Mouse (Mus musculus): Measurements from ENCODE around the gene Spi1.
"Not testable (repeated sequence)": the region's sequence is repeated elsewhere in the genome, so short reads cannot be mapped to it uniquely, and the experiment has no call there.

Gene Spi1

DNA sequence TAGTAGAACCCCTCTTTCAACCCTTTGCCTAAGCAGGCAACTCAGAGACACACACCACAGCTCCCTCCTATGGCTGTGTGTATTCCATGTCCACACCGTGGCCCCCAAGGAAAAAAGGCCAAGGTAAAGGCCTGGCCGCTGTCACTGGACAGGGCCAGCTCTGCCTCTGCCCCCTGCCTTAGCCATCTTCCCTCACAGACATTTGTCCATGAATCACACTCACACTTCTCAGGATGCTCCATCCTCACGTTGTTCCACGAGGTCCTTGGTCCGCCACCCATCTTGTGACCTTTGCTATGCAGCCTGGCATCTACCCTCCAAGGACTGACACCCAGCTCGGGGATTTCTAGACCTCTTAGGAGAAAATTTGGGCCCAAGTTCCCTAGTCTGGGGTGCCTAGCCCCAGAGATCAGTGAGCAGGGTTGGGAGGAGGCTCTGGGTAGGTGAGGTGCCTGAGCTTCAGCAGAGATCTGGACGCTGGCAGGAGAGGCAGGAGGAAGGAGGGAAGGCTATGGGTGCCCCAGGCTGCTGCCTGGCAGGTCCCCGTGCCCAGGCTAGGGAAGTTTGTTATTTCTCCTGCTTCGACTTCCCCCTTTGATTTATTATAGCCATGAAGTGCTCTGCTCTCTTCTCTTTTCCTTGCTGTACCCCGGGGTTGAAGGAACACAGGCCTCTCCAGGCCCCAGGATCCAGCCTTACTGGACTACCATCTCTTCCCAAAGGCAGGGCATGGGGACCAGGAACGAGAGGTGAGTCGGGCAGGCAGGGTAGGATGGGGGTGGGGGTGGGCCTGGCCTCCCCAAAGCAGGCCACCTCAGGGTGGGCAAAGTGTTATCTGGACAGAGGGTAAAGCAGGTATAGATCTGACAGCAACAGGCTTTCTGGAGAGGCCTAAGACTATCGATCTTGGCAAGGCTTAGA lies at the start of gene Spi1:
Gene Spi1, plus strand, starts transcription at position 616 of the 921 bp plus-strand sequence.
- no peak for DNase-seq (ENCODE audit: low read depth, low spot score)

- DNase-seq (ENCODE audit: low read depth, low spot score), result no peak
Measured at GRCm38 (mm10) chr2:91033000-91033399, 49.2 kb upstream of the Spi1 start.

DNA sequence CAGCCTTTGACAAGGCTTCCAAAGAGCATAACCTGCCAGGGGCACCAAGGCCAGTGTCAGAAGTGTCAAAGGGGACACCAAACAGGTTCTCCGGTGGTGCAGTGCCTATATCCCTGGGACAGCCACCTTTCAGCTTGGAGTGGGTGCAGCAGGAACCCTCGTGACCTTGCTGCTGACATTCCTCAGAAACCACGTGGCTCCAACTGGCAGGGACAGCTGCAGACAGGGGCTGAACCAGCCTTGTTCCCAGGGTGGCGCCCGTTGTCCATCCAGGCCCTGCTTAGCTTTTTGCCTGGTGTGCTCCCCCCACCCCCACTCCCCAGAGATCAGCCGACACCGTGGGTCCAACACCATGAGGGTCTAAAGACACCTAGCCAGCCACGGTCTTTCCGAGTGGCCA lies 46.8 kb upstream of the Spi1 start, which contains the start of gene Rapsn:
Gene Rapsn, plus strand, starts transcription at position 236 of the 400 bp plus-strand sequence.
- DNase-seq (ENCODE audit: low read depth, low spot score), result no peak

DNA sequence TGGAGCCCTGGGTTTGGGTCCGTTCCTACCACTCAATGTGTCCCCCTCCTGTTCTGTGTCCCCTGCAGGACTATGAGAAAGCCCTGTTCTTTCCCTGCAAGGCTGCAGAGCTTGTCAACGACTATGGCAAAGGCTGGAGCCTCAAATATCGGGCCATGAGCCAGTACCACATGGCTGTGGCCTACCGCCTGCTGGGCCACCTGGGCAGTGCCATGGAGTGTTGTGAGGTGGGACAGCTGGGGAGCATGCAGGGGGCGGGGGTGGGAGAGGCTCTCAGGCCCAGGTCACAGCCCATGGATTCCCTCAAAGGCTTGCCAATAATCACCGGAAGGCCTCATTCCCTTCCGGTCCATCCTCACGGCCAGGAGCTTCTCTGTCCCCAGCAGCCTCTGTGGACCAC lies 40.4 kb upstream of the Spi1 start:
- no peak for DNase-seq (ENCODE audit: low read depth, low spot score)

DNA sequence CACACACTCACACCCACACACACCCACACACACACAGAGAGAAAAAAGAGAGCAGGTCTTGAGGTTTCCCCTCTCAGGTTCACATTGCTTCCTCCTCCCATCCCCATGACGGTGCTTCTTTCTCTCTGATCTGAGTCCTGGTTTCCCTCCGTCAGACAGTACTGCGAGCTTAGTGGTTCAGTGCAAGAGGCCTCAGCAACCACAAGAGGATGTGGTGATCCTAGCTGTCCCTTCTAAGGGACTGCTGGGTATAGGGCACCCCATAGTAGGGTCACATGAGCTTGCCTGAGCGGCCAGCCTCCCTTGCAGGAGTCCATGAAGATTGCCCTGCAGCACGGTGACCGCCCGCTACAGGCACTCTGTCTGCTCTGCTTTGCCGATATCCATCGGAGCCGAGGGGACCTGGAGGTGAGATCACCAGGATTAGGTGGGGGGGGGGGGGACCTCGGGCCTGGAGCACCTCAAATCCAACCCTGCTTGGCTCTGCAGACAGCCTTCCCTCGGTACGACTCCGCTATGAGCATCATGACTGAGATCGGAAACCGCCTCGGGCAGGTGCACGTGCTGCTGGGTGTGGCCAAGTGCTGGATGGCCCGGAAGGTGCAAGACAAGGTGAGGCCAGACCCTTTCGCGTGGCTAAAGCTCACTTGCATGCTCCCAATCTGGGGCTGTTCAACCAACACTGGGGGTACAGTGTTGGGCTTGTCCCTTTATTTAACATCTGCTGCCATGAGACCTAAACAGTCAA lies 39.4 kb upstream of the Spi1 start:
- DNase-seq (ENCODE audit: low read depth, low spot score), result no peak

GRCm38 (mm10) chr2:91044727-91045126 lies 37.5 kb upstream of the Spi1 start:
- DNase-seq (ENCODE audit: low read depth, low spot score), result no peak

- DNase-seq (ENCODE audit: low read depth, low spot score), result not testable (repeated sequence)
Measured at GRCm38 (mm10) chr2:91045805-91046204, 36.4 kb upstream of the Spi1 start.

DNA sequence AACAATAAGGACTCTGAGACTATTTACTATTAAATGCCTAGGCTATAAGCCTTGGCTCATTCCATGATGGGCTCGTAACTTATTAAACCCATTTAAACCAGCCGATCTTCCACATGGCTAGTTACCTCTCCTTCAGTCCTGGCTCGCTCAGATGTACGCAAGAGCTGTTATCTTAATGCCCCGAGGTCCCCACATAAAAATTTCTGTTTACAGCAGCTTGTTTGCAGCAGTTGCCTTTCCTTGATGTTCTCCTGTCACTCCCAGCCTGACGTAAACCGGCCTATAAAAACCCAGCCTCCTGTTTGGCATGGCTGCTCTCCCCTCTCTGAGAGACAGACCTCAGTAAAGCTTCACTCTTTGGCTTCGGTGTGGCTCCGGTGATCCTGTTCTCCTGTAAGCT lies 34.8 kb upstream of the Spi1 start:
- no peak for DNase-seq (ENCODE audit: low read depth, low spot score)

DNA sequence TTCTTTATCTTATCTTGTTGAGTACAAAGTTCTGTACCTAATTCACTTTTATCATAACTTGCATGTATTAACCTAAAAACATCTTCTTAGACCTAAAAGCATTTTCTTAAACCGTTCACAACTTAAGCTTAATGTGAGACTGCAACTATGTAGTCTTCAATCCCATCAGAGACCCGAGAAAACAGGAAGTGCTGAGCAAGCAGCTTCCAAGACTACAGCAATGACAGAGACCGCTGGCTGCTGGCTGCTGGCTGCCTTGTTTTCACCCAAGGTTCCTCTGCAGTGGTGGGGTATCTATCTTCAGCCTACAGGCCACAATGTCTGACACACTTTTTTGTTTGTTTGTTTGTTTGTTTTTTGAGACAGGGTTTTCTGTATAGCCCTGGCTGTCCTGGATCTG lies 30.3 kb upstream of the Spi1 start:
- DNase-seq (ENCODE audit: low read depth, low spot score), result no peak

- no peak for DNase-seq (ENCODE audit: low read depth, low spot score)
Measured at GRCm38 (mm10) chr2:91052752-91053151, 29.4 kb upstream of the Spi1 start.

- no peak for DNase-seq (ENCODE audit: low read depth, low spot score)
Measured at GRCm38 (mm10) chr2:91053181-91053933, 28.8 kb upstream of the Spi1 start.

DNA sequence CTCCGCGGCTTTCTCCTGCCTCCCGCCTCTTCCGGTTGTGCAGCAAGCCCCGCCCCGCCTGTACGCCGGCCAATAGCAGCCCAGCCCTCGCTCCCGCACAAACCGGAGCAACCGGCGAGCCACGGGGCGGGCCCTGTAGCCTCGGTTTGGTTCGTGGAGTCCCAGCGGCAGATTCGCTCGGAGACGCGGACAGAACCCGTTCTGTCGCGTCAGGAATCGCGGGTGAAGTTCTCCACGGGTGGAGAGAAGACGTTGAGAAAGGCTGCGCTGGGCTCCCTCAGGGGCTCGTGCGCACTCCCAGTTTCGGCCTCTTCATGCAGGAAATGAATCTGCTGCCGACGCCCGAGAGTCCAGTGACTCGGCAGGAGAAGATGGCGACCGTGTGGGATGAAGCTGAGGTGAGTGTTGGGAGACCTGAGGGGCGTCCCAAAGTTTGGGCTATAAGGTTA lies 28.2 kb upstream of the Spi1 start, which contains the start of gene Psmc3:
Gene Psmc3, plus strand, starts transcription at position 76 of the 449 bp plus-strand sequence.
- DNase-seq (ENCODE audit: low read depth, low spot score), result peak; percentile 97

GRCm38 (mm10) chr2:91058435-91058834 lies 23.8 kb upstream of the Spi1 start:
- DNase-seq (ENCODE audit: low read depth, low spot score), result no peak

DNA sequence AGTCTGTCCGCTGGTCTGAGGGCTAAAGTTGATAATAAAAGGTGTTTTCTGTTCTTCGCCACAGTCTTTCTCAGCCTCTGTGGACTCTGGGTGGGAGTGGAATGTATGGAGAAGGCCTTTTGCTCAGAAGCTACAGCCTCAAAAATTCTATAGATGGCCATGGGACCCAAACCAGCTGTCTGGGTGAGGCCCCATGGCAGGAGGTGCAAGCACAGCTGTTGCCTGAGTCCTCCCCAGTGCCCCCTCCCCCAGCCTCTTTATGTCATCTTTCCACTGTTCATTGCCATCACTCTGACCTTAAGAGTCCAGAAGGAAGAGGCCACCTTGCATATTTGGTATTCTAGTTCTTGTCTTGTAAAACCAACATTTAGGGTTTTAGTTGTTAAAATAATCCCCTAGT lies 22.8 kb upstream of the Spi1 start:
- no peak for DNase-seq (ENCODE audit: low read depth, low spot score)

DNA sequence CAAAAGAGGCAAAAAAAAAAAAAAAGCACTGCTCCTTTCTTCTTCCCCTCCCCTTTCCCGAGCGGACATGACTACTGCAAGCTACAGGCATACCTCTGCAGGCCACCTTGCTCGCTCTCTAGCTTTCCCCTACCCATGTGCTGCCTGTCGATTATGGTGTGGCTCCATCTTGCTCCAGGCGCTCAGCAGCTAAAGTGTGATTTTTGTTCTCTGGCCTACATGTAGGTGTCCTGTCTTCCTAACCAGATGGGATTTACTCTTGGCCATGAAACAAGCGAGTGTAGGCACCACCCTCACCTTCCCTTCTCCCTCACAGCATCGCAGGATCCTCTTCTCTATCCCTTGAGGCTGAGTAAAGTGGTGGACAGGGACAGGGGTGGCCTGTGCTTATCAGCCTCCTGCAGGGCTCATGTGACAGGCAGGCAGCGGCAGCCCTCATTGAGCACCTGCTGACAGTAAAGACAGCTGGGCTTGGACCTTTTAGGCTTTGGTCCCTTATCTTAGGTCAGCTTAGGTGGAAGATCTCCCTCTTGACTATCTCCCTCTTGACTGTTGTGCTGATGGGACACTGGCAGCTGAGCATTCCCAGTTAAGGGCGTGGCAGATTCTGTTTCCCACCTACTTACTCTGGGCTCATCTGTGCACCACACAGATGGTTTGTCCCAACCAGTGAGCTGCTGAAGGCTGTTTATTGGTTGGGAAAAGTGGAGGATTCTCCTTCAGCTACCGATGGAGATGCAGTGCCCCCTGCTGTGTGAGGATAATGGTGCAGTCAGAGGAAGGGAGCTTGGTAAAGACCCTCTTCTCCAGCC lies 21.4 kb upstream of the Spi1 start:
- peak; percentile 90 for DNase-seq (ENCODE audit: low read depth, low spot score)

DNA sequence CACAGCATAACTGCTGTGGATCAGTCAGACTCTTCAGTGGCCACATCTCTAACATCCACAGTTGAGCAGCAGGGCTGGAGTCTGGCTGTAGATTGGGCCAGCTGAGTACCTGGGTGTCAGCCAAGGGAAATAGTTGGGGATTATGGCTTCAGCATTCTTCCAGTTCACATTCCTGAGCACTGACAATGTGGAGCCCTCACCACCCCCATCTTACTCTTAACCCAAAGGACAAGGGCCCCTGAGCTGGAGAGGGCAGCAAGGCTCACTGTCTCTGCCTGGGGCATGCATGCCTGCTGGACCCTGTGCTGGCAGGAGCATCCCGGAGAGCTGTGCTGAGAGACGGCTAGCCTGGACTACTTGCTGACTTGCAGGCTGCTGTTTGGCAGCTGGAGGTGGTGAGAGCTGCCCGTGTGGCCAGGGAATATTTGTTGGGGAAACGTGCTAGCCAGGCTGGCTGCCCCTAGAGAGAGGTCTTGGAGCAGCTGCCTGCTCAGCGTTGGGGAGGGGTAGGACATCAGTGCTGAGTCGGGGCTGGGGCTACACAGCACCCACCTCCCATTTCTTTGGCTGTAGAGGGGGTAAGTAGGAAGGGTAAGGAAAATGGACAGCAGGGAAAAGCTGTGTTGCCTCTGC lies 20.2 kb upstream of the Spi1 start:
- DNase-seq (ENCODE audit: low read depth, low spot score), result no peak

DNA sequence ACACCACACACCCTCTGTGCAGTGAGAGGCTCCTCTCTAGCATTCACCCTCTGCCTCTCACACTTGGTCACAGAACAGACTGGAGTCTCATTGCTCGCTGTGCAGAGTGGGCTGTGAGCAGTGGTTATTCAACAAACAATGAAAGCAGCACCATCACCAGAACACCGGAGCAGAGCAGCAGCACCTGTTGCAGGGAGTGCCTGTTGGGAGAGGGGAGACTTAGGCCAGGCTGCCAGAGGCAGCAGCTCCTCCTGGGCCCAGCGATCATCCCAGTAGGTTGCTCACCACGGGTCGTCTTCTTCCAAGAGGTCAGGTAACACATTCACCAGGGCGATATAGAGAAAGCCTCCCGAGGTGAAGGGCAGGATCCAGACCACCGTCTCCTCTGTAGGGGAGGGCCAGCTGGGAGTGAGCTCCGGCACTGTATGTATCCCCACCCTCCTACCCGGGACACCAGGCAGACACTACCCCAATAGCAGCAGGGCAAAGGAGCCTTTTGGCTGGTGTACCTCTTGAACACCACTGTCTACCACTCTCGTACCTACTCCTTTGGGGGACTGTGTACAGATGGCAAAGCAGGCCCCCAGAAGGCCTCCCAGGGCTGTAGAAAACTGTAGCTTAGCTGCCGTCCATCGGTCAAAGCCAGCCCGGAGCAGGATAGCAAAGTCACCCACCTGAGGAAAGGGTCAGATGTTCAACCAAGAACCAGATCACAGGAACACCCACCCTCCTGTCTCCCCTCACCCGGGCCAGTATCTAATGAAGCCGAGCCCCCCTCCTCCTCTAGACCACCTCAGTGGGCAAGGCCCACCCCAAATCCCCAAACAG lies 19.2 kb upstream of the Spi1 start:
- DNase-seq (ENCODE audit: low read depth, low spot score), result no peak

GRCm38 (mm10) chr2:91064211-91064610 lies 18.0 kb upstream of the Spi1 start:
- no peak for DNase-seq (ENCODE audit: low read depth, low spot score)

DNA sequence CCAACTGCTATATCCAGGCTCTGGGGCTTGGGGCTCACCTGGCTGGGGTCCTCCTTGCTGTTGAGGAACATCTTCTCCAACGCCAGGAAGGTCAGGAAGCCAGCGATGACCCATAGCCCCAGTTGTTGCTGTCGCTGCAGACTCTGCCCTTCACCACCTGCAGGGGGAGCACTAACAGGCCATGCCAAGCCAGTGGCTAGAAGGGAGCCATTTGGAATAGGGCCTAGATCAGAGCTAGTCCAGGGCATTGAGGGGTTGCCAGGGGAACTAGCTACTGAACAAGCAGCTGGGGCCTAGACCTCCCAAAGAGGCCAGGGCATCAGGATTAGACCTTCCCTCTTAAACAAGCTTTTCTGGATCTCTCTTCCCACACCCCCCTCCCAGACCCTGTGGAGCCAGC lies 16.6 kb upstream of the Spi1 start:
- peak; percentile 72 for DNase-seq (ENCODE audit: low read depth, low spot score)

GRCm38 (mm10) chr2:91066455-91066854 lies 15.7 kb upstream of the Spi1 start:
- DNase-seq (ENCODE audit: low read depth, low spot score), result no peak
